Mouse (Mus musculus) cerebellum, postnatal 10 days (tissue): ENCODE data around the gene Crybb2.
A peak's percentile ranks its signal among the peaks of the same experiment; 100 is the strongest.

Experiments used
- DNase-seq, 2 experiments: peaks; one replicate each; pipeline ENCODE4 v3.0.0; 2021; ENCODE audit warnings: mixed read lengths in 2 of 2

Gene Crybb2

DNA sequence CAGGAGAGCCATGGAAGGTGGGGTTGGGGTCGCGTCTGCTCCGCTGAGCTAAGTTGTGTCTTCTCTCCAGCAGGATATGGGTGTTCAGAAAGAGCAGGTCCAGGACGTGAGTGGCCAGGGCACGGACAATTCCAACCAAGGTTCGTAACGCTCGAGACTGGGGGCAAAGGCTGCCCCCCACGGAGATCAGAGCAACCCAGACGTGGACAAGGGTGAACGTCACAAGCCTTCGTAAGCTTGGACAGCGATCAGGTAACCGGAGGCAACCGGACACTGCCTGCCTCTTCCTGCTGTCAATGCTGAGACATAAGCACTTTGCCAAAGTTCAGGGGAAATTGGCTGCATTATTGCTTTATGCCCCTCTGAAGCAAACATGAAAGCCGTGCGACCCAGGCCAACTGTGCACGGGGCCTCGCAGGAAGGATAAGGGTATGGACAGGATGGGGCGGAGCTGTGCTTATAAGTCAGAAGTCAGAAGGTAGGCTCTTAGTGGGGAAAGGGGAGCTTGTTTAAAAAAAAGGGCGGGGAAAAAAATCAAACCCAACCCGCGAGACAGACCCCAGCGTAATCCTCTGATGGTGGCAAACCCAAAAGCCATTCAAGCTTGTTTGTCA, 20.3 kb upstream of the Crybb2 start:
- DNase-seq: no peak

DNA sequence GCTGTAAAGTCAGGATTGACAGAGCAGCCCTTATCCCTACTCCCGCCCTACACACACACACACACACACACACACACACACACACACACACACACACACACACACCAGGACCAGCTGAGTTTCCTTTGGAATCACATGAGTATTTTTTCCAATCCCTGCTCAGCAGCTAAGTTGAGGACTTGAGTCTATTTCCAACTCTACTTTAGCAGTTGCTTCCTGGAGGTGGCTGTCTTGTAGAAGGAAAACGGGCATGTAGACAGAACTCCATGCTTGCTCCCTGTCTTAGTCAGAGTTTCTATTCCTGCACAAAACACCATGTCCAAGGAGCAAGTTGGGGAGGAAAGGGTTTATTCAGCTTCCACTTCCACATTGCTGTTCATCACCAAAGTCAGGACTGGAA, 17.5 kb upstream of the Crybb2 start:
- no peak for DNase-seq

DNA sequence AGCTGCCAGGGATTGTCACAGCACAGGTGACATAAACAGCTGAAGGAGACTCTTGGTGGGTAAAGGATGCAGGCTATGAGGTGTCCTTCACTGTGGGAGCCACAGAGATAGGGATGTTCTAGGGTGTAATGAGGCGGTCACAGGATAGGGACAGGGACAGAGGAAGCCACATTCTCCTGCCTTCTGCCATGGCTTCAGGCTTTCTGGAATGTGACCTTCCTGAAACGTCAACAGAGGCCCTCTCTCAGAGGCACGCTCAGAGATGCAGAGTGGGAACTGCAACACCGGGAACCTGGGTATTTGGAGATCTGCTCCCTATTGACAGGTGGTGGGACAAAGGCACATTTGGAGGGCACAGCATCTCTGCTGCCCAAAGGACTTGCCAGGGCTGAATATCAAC, 17.1 kb upstream of the Crybb2 start:
- peak in 1 of 2 experiments; percentile 50 for DNase-seq

DNA sequence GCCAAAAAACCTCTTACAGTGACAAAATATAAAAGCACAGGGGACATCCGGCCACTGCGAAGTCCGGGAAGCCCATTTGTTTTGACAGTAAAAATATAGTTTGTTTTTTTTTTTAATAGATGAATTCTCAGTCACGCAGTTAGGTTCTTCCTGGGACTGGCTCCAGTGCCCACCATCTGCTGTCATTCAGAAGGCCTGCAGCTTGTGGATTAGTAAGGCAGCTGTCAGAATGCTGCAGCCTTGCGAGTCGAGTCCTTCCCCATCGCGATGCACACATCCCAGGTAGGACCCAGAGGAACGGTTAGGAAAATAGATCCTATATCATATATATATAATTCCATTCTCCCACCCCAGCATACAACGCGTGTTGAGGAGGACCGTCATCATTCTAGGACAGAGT, 16.5 kb upstream of the Crybb2 start:
- DNase-seq: peak; percentile 83 to 84

DNA sequence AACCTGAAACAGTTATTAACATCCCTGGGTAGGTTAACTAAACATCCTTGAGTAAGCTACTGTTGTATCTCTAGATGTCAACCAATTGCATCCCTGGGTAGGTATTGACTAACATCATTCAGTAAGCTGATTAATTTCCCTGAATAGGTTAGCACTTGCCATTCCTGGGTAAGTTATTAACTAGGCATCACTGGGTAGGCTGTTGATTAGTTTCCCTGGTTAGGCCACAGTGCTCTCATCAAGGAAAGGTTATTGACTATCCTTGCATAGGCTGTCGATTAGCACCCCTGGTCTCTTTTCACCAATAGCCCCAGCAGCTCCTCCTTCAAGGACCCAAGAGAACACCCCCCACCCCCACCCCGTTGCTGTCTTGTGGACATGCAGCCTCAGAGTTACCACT, 16.0 kb upstream of the Crybb2 start:
- DNase-seq: no peak

DNA sequence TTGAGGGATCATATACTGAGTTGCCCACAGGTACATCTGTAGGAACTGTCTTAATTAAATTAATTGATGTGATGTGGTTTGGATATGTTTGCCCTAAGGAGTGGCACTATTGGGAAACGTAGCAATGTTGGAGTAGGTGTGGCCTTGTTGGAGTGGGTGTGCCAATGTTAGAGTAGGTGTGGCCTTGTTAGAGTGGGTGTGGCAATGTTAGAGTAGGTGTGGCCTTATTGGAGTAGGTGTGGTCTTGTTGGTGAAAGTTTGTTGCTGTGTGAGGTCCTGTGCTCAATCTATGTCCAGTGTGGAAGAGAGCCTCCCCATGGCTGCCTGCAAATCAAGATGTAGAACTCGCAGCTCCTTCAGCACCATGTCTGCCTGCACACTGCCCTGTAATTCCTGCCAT, 14.4 kb upstream of the Crybb2 start:
- DNase-seq: no peak

DNA sequence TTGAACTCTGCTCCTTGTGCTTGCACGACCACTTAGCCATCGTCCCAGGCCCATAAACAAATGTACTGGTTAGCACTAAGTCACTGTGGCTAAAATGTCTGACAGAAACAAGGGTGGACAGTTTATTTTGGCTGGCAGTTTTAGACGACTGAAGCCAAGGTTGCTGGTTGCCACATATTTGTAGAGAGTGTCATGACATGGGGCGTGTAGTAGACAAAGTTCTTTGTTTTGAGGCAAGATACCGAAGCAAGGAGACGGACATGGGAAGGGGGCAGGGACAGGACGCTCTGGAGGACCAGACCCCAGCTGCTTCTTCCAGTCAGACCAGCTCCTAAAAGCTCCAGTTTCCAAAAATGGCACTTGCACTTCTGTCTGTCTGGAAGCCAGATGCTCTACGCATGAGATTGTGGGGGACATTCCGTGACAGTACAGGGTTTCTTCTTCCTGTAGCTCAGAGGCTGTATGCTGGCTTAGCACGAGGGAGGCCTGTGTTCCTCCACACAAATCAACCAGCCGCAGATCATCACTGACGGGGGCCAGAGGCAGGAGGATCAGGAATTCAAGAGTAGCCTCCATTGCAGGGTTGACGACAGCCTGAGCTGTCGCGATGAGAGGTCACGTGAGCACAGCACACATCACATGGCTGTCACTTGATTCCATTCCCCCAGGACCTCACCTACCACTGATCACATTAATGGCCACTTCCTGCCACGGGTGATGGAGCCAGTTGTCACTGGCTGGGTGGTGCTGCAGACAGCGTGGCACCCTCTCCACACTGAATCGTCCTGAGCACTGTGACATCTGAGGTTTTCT, 12.6 kb upstream of the Crybb2 start:
- DNase-seq: no peak

DNA sequence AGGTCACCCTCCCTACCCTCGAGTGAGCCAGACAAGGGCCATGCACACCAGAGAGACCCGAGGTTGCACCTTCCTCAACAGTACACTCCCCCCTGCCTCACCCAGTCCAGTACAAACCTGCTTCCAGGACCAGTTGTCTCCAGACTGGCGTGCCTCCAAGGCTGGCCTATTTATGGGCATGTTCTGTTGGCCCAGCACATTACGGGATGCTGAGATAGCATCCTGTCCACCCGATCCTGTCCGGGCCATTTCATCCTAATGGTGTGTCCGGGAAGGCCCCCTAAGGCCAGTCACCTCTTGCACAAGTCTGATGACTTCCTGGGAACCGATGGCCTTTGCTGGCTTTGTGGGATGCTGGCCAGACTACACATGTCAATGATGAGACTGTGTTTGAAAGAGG, 11.5 kb upstream of the Crybb2 start, which contains the start of gene Crybb3:
Gene Crybb3 (minus strand): TSS at position 146 of the 400 bp plus-strand sequence.
- peak; percentile 94 to 96 for DNase-seq

DNA sequence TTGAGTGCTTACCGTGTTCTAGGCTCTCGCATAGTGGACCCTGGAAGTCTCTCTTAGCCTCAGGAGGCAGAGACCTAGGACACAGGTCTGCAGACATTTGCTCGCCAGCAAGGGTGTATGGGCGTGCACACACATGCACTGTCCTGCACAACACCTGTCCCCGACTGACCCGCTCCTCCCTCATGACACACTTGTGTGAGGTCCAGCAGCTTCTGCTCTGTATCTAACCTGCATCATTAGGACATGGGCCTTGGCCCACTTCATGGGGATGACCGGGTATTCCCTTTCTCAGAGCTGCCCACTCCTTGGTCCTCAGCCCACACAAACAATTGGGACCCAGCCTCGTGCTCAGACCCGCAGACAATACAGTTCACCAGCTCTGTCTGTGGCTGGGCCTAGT, 11.1 kb upstream of the Crybb2 start:
- no peak for DNase-seq

DNA sequence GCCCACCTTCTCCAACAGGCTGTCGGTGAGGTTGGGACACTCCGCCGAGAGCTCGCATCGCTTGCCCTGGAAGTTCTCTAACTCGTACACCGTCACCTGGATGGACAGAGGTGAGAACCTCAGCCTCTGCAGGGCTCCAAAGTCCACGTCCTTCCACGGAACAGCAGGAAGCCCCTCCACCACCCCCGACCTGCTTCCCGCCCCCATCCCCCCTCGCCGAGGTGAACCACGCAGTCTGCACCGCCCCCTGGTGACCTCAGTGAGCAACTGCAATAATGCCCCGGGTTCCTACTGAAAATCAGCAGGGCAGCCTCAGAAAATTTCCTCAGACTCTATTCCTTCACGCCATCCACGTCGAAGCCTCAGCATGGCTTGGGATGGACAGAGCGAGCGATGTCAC, 9.9 kb upstream of the Crybb2 start:
- DNase-seq: peak; percentile 81 to 87

DNA sequence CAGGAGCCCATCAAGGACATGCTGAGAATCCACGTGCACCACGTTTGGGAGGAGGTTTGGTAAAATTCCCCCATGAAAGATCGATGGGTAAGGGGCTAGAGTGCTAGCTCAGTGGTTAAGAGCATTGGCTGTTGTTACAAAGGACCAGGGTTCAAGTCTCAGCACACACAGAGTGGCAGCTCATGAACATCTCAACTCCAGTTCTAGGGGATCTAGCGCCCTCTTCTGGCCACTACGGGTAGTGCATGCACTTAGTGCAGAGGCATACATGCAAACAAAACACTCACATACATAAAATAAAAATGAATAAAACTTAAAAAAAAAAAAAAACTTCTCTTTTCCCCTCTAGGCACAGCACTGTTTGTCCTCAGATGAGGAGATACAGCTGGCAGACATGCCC, 8.8 kb upstream of the Crybb2 start:
- no peak for DNase-seq

DNA sequence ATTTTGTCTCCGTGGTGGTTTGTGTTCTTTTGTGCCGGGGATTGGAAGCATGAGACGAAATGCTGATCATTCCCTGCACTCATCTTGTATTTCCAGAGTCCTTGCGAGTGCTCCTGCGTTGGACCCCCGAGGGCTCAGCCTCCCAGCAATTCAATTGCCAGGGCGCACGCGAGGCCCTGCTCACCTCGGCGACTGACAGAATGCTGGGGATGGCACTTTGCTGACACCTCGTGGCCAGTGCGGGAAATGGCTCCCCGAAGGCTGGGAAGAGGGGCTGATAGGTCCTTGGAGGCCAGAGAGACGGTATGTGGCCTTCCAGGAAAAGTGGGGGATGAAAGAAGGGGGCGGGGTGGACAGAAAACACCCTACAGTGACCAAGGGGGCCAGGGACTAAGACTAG, 15.6 kb downstream of the Crybb2 start:
- peak; percentile 92 to 94 for DNase-seq

DNA sequence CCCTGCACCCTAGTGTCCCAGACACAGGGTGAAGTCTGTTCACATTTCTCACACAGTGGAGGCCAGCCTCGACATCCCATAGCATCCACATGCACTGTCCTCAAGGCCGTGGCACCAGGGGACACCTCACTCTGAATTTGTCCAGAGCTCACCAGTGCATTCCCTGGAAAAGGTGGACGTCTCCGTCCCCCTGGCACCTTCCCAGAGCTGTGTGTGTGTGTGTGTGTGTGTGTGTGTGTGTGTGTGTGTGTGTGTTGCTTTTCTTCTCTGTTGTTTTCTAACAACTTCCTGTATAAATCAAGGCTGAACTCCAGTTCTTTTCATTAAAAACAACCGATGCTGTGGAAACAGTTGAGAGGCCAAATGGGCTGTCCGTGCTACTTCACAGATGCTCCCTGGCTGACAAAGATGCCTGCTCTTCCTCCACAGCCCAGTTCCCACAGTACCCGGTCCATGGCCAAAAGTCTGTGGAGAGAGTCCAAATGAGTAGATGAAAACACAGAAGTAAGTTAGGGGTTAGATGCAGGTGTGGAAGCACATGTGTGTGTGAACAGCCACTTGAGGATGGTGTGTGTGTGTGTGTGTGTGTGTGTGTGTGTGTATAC, 19.2 kb downstream of the Crybb2 start:
- peak; percentile 62 for DNase-seq

DNA sequence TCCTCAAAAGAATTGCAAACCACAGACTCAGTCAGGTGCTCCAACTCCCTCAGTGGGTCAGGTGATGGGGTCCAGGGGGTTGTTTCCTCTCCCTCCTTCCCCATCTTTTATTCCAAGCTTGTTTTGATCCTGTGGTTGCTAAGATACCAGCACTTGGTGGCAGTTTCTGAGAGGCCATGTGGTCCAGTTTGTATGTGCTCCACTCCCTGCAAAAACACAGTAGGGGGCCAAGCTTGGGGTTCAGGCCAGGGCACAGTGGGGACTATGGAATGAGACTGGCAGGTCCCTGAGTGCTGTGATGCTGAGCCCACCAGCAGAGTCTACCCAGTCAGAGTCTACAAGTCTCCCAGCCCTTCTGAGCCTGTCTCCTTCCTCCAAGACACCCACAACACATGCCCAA, 20.0 kb downstream of the Crybb2 start:
- DNase-seq: peak in 1 of 2 experiments; percentile 51

DNA sequence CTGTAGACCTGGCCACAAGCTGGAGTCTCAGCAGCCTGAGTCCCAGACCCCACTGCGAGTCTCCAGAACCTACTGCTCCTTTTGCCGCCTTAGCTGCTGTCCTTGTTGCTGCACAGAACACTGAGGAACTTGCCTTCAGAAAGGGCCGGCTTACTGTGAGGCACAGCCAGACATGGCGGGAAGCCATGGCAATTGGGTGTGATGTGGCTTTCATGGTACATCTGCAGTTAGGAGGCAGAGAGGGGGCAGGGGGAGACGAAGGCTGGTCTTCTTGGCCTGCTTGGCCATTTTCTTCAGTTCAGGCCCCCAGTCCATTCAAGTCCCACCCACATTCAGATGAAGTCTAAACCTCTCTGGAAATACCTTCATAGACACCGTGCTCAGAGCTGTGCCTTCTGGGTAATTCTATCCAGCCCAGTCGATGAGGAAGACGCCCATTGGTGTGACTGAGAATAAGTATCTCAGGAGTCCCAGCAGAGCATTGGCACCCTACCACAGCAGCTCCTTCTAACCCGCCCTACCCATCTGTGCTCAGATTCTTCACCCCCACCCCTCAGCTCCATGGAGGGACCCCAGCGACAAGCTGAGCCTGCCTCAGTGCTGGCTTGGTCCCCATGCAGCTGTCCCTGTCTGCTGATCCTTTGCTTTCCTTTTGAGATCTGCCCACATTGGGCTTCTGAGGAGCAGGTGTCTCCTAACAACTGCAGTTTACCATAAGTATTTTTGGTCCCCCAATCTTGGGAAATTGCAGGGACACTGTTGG, 24.2 kb downstream of the Crybb2 start:
- peak; percentile 73 to 85 for DNase-seq

DNA sequence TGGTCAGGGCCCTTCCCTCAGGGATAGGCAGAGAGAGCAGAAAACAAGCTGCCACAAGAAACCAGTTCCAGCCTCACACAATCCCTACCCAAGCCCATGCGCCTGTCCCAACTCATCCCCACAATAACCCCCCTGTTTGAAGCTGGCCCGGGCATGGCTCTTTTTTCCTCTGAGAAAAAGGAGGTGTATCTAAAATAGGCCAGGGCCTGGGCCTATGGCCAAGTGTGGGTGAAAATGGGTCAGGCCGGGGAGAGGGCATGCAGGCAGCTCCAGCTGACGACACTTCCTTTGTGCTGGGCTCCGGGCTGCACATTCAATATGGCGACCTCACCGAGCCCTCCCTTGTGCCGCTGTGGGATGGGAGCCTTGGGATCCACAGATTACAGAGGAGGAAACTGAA, 26.4 kb downstream of the Crybb2 start:
- DNase-seq: peak; percentile 83 to 85

DNA sequence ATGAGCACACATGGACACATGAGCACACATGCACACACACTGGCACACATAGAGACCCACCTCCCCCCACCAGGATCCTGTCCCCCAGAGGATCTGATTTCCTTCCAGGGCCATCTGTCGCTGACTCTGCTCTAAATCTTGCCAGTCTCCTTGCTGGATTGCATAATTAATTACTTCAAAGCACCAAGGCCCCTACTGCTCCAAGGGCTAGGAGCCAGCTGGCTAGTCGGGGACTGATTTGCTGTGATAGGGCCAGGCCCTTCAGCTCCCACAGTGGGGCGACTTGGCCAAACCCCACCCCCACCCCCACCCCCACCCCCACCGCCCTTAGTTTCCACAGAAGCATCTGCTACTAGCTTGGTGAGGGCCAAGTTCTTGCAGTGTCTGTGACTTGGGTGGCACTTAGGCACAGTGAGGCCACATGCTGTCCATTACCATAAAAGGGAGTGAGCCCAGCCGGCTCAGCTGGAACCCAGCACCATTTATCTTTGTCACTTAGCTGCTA, 28.3 kb downstream of the Crybb2 start:
- DNase-seq: peak; percentile 98 to 99

DNA sequence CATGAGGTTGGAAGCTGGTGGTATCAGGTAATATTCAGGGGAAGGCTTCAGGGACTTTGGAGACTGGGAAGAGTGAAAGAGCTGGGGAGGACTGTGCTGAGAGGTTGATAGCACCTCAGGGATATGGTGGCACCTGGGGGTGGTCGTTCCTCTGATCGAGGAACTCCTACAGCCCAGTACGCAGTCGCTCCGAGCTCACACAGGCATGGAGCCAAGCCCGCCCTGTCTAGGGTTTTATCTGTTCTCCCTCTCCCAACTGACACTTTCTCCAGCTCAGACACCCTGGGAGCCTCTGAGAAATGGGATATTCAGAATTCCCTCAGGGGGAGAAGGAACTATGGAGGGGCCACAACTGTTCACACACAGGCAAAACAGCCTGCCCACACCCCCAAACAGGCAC, 29.1 kb downstream of the Crybb2 start:
- peak; percentile 74 to 76 for DNase-seq

DNA sequence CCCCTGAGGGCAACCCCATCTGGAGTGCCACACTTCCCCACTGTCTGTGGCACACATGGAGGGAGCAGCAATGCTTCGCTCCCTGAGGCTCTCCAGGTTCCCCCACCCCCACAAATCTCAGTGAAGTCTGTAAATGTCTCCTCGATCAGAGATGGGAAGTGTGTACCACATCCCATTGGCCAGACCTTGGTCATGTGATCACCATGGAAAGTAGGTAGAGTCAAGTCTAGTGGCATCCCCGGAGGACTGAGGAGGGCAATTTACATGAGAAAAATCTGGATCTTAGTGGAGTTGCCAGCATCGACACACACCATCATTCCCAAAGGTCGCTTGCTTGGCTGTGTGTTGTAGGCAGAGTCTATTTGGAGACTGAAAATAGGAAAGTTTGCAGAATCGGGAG, 31.3 kb downstream of the Crybb2 start:
- peak in 1 of 2 experiments; percentile 19 for DNase-seq

DNA sequence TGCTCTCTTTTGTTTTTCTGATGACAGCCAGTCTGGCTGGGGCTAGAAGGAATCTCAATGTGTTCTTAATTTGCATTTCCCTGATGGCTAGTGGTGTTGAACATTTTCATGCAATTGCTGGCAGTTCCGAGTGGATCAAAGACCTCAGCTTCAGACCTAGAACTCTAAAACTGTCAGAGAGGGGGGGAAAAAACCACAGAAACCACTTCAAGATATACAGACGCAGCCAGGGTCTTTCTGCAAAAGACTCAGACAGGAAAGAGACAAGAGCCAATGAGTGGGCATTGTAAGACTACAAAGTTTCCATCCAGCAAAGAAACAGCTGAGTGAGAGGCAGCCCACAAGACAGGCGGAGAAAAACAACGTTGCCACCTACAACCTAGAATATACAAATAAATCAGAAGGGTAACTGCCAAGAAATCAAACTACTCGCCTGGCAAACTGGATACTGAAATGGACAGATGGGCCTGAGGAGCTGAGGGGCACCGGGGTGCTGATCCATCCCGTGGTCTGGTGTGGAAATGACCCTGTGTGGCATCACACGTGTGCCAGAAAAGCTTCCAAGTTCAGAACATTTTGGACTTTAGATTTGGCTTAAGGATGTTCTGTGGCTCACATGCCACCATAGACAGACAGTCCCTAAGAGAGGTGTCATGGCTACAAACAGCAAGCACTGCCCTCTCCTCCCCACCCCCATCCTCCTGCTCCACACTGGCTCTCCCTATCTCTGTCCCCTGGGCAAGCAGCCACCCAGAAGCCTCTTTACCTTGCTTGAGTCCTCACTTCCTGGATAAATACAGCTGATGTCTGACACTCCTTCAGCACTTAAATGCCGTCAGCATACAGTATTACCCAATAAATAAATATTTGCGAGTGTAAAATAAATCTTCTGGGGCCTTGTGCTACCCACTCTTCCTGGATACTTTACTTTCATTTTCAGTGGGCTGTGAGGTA, 34.5 kb downstream of the Crybb2 start:
- DNase-seq: peak; percentile 63

DNA sequence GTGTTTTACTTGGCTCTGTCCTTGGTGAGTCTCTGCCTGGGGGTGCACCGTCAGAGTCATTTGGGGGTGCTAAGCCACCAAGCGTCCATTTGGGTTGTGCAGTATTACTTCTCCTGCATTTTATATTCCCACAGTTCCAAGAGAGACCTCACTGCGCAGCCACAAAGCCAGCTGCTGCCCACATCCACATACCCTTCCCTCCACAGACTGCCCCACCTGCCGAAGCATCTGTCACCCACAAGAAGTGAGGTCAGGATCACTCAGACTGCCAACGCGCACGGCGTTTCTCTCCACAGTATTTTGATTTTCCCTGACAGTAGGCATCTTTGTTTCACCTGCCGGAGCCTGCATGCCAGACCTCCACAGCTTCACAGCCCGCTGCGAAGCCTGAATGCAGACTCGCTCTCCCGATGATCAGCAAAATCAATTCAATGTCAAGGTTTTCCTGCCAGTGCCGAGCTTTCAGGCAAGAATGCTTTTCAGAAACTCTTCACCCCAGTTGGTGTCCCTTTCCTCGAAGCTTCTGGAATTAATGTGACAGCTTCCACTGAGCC, 38.6 kb downstream of the Crybb2 start:
- peak; percentile 73 to 80 for DNase-seq
